12 mouse cellular contexts compared by ENCODE assay signal in the genomic region with DNA sequence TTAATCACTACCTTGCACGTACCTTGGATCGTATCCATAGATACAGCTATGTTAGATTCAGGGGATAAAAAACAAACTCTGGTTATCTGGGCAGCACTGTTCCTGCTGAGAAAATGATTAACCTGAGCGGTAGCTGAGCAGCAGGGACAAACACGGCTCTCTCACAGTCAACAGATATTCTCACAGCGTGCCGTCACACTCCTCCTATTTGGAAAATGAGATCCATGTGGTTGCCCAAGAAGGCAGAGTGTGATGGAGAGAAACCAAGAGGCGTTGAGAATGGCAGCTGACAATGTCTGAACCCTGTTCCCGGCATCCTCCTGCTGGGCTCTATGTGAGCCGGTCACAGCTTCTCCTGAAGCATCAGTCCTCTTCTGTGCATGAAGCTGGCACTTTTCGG.
DNase-seq lines count a peak whose midpoint lies in the region; ATAC-seq lines count a peak whose summit lies in the region.
"Had no signal": no experiment of that assay in that cellular context is flagged by ENCODE, and none has a peak within 500 bp of the region (broad histone marks: within the 10 kb centered on the region; RNA-seq: fewer than 3 reads in every experiment).

No protein-coding gene starts in this region.

- no peak overlapping the region for H3K4me3 ChIP-seq in forebrain, embryonic 15.5 days
- H3K4me3 ChIP-seq in forebrain, embryonic 11.5 days (ENCODE audit: low read depth, low read length), result no peak overlapping the region
- no peak overlapping the region for H3K4me3 ChIP-seq in neural tube, embryonic 14.5 days (ENCODE audit: low read depth, low read length)
- H3K4me3 ChIP-seq in limb, embryonic 12.5 days (replicated peaks), result no peak overlapping the region
- H3K4me3 ChIP-seq: myocyte had no signal

- no peak overlapping the region for H3K4me2 ChIP-seq in forebrain, embryonic 15.5 days (replicated peaks)
- no peak overlapping the region for H3K4me2 ChIP-seq in forebrain, embryonic 11.5 days (ENCODE audit: low read depth, low read length, severe bottlenecking)
- no peak overlapping the region for H3K4me2 ChIP-seq in neural tube, embryonic 14.5 days (ENCODE audit: low read depth, low read length)
- H3K4me2 ChIP-seq in limb, embryonic 12.5 days, result no peak overlapping the region; the same call in 1 of the 2 replicates

- no peaks in the 10 kb centered on the region for H3K9me3 ChIP-seq in forebrain, embryonic 15.5 days
- H3K9me3 ChIP-seq in forebrain, embryonic 11.5 days (ENCODE audit: control insufficient read depth, low read length), result no peaks in the 10 kb centered on the region
- H3K9me3 ChIP-seq in neural tube, embryonic 14.5 days (ENCODE audit: control insufficient read depth, low read length), result no peaks in the 10 kb centered on the region
- no peaks in the 10 kb centered on the region for H3K9me3 ChIP-seq in limb, embryonic 12.5 days

- H3K27me3 ChIP-seq in forebrain, embryonic 15.5 days, result no peaks in the 10 kb centered on the region
- no peaks in the 10 kb centered on the region for H3K27me3 ChIP-seq in forebrain, embryonic 11.5 days (ENCODE audit: control insufficient read depth, insufficient read depth, low read length)
- H3K27me3 ChIP-seq in neural tube, embryonic 14.5 days (ENCODE audit: control insufficient read depth, insufficient read depth, low read length), result no peaks in the 10 kb centered on the region
- no peaks in the 10 kb centered on the region for H3K27me3 ChIP-seq in limb, embryonic 12.5 days

- H3K27ac ChIP-seq in forebrain, embryonic 15.5 days (replicated peaks), result no peak overlapping the region
- H3K27ac ChIP-seq in forebrain, embryonic 11.5 days (ENCODE audit: low read depth, low read length), result no peak overlapping the region
- no peak overlapping the region for H3K27ac ChIP-seq in neural tube, embryonic 14.5 days (ENCODE audit: low read depth, low read length)
- H3K27ac ChIP-seq in limb, embryonic 12.5 days, result peak overlapping the region; percentile 56; the same call in 1 of the 2 replicates

- no peak for DNase-seq in forebrain, embryonic 11.5 days (ENCODE audit: low spot score)
- DNase-seq in neural tube, embryonic 10.5 days (ENCODE audit: extremely low spot score, low spot score), result no peak
- DNase-seq in yolk sac, embryonic 10.5 days (ENCODE audit: low spot score), result peak; percentile 56
- DNase-seq in layer of hippocampus, adult 8-10 months (ENCODE audit: low spot score in 2 of 2), result no peak
- no peak for DNase-seq in heart, postnatal 25 days (ENCODE audit: low spot score)
- DNase-seq: heart, postnatal 36 days; right cerebral cortex, postnatal 14 days had no signal

- H3K9ac ChIP-seq in forebrain, embryonic 15.5 days (replicated peaks), result no peak overlapping the region
- no peak overlapping the region for H3K9ac ChIP-seq in forebrain, embryonic 11.5 days (ENCODE audit: low read length)
- no peak overlapping the region for H3K9ac ChIP-seq in neural tube, embryonic 14.5 days (replicated peaks; ENCODE audit: low read depth, low read length)
- H3K9ac ChIP-seq in limb, embryonic 12.5 days (replicated peaks), result no peak overlapping the region

- 0 out of 2 replicates have a peak, but pooled peaks have one; percentile 11 for ATAC-seq in forebrain, embryonic 15.5 days (replicated peaks)
- ATAC-seq in forebrain, embryonic 11.5 days (replicated peaks; ENCODE audit: low FRiP score), result no peak
- ATAC-seq in neural tube, embryonic 14.5 days (ENCODE audit: low read depth), result peak; percentile 60; the same call in 1 of the 2 replicates
- ATAC-seq in limb, embryonic 12.5 days (ENCODE audit: insufficient number of reproducible peaks, insufficient read depth, low FRiP score, low TSS enrichment, low read depth), result no peak
- ATAC-seq: forebrain, embryonic 16.5 days had no signal

- H3K4me1 ChIP-seq in forebrain, embryonic 15.5 days, result no peaks in the 10 kb centered on the region
- H3K4me1 ChIP-seq in forebrain, embryonic 11.5 days (replicated peaks; ENCODE audit: control insufficient read depth, insufficient read depth, low read length), result no peaks in the 10 kb centered on the region
- no peaks in the 10 kb centered on the region for H3K4me1 ChIP-seq in neural tube, embryonic 14.5 days (ENCODE audit: control insufficient read depth, insufficient read depth, low read length)
- H3K4me1 ChIP-seq in limb, embryonic 12.5 days (replicated peaks), result 0 out of 2 replicates have a peak, but pooled peaks cover 2% of the 10 kb centered on the region

- H3K36me3 ChIP-seq in forebrain, embryonic 15.5 days, result no peaks in the 10 kb centered on the region
- H3K36me3 ChIP-seq in forebrain, embryonic 11.5 days (ENCODE audit: control insufficient read depth, insufficient read depth, low read length), result no peaks in the 10 kb centered on the region
- H3K36me3 ChIP-seq in neural tube, embryonic 14.5 days (ENCODE audit: control insufficient read depth, insufficient read depth, low read length), result no peaks in the 10 kb centered on the region
- no peaks in the 10 kb centered on the region for H3K36me3 ChIP-seq in limb, embryonic 12.5 days

- intact Hi-C loops in heart, postnatal 25 days (cut with DNase I), result no loop called here

- WGBS in forebrain, embryonic 15.5 days, result 80% methylated on average over 10 of the region's 10 CpGs
- WGBS in forebrain, embryonic 11.5 days, result 70% methylated on average over 10 of the region's 10 CpGs
- 68% methylated on average over 10 of the region's 10 CpGs for WGBS in neural tube, embryonic 14.5 days
- 45% methylated on average over 10 of the region's 10 CpGs for WGBS in limb, embryonic 12.5 days

Comparison
In these comparisons a context has a peak if more than half of its experiments do, and no peak if none do; other contexts are left out.
1. ATAC-seq: peak in forebrain, embryonic 15.5 days (single experiment) and neural tube, embryonic 14.5 days (single experiment); none in forebrain, embryonic 11.5 days (single experiment) and limb, embryonic 12.5 days (single experiment).